Mouse (Mus musculus) limb, embryonic 13.5 days (tissue): ENCODE measurements around the gene Gspt1. TPM values are rescaled to one million over a fixed set of nuclear protein-coding genes. Genes with fewer than 3 reads are reported as not detected.

Source experiments
- ATAC-seq: fragments of 200-750 bp; cut with Nextera tagmentation; 2 replicates; pipeline ENCODE4 v1.8.0; 2017; ENCODE audit warnings: low read depth, moderate number of reproducible peaks, moderate TSS enrichment; ENCODE audit not compliant: low FRiP score
- H3K27ac ChIP-seq: fragments of 300-500 bp; sonication (generic); 2 replicates; pipeline ENCODE4 v1.5.1; 2015; ENCODE audit warnings: inconsistent platforms, mild to moderate bottlenecking, moderate library complexity
- H3K27me3 ChIP-seq: fragments of 300-500 bp; sonication (generic); 2 replicates; pipeline ENCODE4 v1.6.1; 2015; ENCODE audit warnings: mild to moderate bottlenecking, inconsistent platforms
- H3K36me3 ChIP-seq: fragments of 300-500 bp; sonication (generic); 2 replicates; pipeline ENCODE4 v1.6.1; 2015; ENCODE audit warnings: inconsistent platforms, mild to moderate bottlenecking, moderate library complexity
- H3K4me1 ChIP-seq: fragments of 300-500 bp; sonication (generic); 2 replicates; pipeline ENCODE4 v1.6.1; 2015; ENCODE audit warnings: inconsistent platforms
- H3K4me2 ChIP-seq: fragments of 300-500 bp; sonication (generic); replicated peaks from 2 replicates; pipeline ENCODE4 v1.6.1; 2015; ENCODE audit warnings: inconsistent platforms, mild to moderate bottlenecking, moderate library complexity
- H3K4me3 ChIP-seq: fragments of 300-500 bp; sonication (generic); 2 replicates; pipeline ENCODE4 v1.5.1; 2015; ENCODE audit warnings: moderate library complexity, mild to moderate bottlenecking, inconsistent platforms
- H3K9ac ChIP-seq: fragments of 300-500 bp; sonication (generic); 2 replicates; pipeline ENCODE4 v1.6.1; 2015; ENCODE audit warnings: mild to moderate bottlenecking, inconsistent platforms
- H3K9me3 ChIP-seq: fragments of 300-500 bp; sonication (generic); 2 replicates; pipeline ENCODE4 v1.6.1; 2016; ENCODE audit warnings: inconsistent platforms
- WGBS: fragments of 180-500 bp; shearing (Covaris S2); methylation state at CpG from one replicate; pipeline ENCODE4 v1.1.7; 2015; 5-methylcytosine and 5-hydroxymethylcytosine counted together
- polyA plus RNA-seq: library from polyadenylated mRNA; unstranded; fragments of >200 nt; fragmentation: Nextera tagmentation; extraction: Ambion mirVana; gene quantifications from 2 replicates; pipeline ENCODE4 v1.2.1, GENCODE M21; 2015

Gene Gspt1
- polyA plus RNA-seq, 1 experiment from 2014 or later, result 77.2 TPM

GRCm38 (mm10) chr16:11266556-11266955 is 12.4 kb upstream of the Gspt1 start:
- Histone ChIP-seq H3K9me3 (no peaks in the 10 kb centered on the region), H3K4me3 (no peak overlapping the region), H3K4me2 (no peak overlapping the region), H3K27me3 (no peaks in the 10 kb centered on the region), H3K4me1 (no peaks in the 10 kb centered on the region), H3K36me3 (no peaks in the 10 kb centered on the region), H3K9ac (no peak overlapping the region), H3K27ac (no peak overlapping the region)
- no peak for ATAC-seq
- WGBS, result 82% methylated on average over 2 of the region's 2 CpGs

GRCm38 (mm10) chr16:11263266-11263665 is 9.1 kb upstream of the Gspt1 start:
- Histone ChIP-seq H3K9ac (no peak overlapping the region), H3K36me3 (no peaks in the 10 kb centered on the region), H3K27ac (no peak overlapping the region), H3K4me3 (no peak overlapping the region), H3K9me3 (no peaks in the 10 kb centered on the region), H3K4me2 (no peak overlapping the region), H3K27me3 (no peaks in the 10 kb centered on the region), H3K4me1 (no peaks in the 10 kb centered on the region)
- no peak for ATAC-seq

GRCm38 (mm10) chr16:11254723-11255164 is 619 bp upstream of the Gspt1 start:
- WGBS, result 12% methylated on average over 10 of the region's 10 CpGs
- H3K4me3 ChIP-seq, result peak overlapping the region; percentile 85
- peaks cover 12% of the 10 kb centered on the region for H3K4me1 ChIP-seq
- peak overlapping the region; percentile 91 for H3K27ac ChIP-seq
- no peaks in the 10 kb centered on the region for H3K36me3 ChIP-seq
- H3K4me2 ChIP-seq, result peak overlapping the region; percentile 82
- no peaks in the 10 kb centered on the region for H3K9me3 ChIP-seq
- peak overlapping the region; percentile 74 for H3K9ac ChIP-seq
- ATAC-seq, result no peak
- H3K27me3 ChIP-seq, result no peaks in the 10 kb centered on the region

- peak overlapping the region; percentile 82 for H3K4me2 ChIP-seq
- peak overlapping the region; percentile 91 for H3K9ac ChIP-seq
- no peaks in the 10 kb centered on the region for H3K9me3 ChIP-seq
- peak overlapping the region; percentile 89 for H3K27ac ChIP-seq
- no peaks in the 10 kb centered on the region for H3K27me3 ChIP-seq
- ATAC-seq, result peak; percentile 26; the same call in 1 of the 2 replicates
- H3K4me3 ChIP-seq, result peak overlapping the region; percentile 85
- peaks cover 12% of the 10 kb centered on the region for H3K4me1 ChIP-seq
- under 1% methylated on average over 58 of the region's 58 CpGs for WGBS
- H3K36me3 ChIP-seq, result no peaks in the 10 kb centered on the region
Observed at GRCm38 (mm10) chr16:11253065-11253831, 877 bp downstream of the Gspt1 start.

- WGBS, result 80% methylated on average over 2 of the region's 2 CpGs
- Histone ChIP-seq H3K27me3 (no peaks in the 10 kb centered on the region), H3K9ac (no peak overlapping the region), H3K4me3 (no peak overlapping the region), H3K4me1 (peaks cover 12% of the 10 kb centered on the region), H3K27ac (no peak overlapping the region), H3K9me3 (no peaks in the 10 kb centered on the region), H3K36me3 (no peaks in the 10 kb centered on the region), H3K4me2 (no peak overlapping the region)
- no peak for ATAC-seq
Observed at GRCm38 (mm10) chr16:11247791-11248190, 6.3 kb downstream of the Gspt1 start.

GRCm38 (mm10) chr16:11245767-11246166 is 8.4 kb downstream of the Gspt1 start:
- no peaks in the 10 kb centered on the region for H3K4me1 ChIP-seq
- H3K27ac ChIP-seq, result no peak overlapping the region
- H3K4me3 ChIP-seq, result no peak overlapping the region
- H3K9ac ChIP-seq, result no peak overlapping the region
- H3K9me3 ChIP-seq, result no peaks in the 10 kb centered on the region
- no peak overlapping the region for H3K4me2 ChIP-seq
- H3K27me3 ChIP-seq, result no peaks in the 10 kb centered on the region
- no peak for ATAC-seq
- WGBS, result 81% methylated on average over 9 of the region's 9 CpGs
- H3K36me3 ChIP-seq, result no peaks in the 10 kb centered on the region

- H3K9me3 ChIP-seq, result no peaks in the 10 kb centered on the region
Observed at GRCm38 (mm10) chr16:11242401-11242800, 11.7 kb downstream of the Gspt1 start.

GRCm38 (mm10) chr16:11217801-11218200 is 36.3 kb downstream of the Gspt1 start:
- WGBS, result 82% methylated on average over 3 of the region's 3 CpGs
- H3K36me3 ChIP-seq, result peaks cover 68% of the 10 kb centered on the region
- H3K27me3 ChIP-seq, result no peaks in the 10 kb centered on the region
- H3K27ac ChIP-seq, result no peak overlapping the region
- no peaks in the 10 kb centered on the region for H3K9me3 ChIP-seq
- H3K4me3 ChIP-seq, result no peak overlapping the region
- ATAC-seq, result no peak
- no peak overlapping the region for H3K4me2 ChIP-seq
- H3K9ac ChIP-seq, result no peak overlapping the region
- H3K4me1 ChIP-seq, result no peaks in the 10 kb centered on the region

More at GRCm38 (mm10) chr16:11242401-11242800, 11.7 kb downstream of the Gspt1 start:
- Histone ChIP-seq H3K9ac (no peak overlapping the region), H3K4me2 (no peak overlapping the region), H3K4me1 (no peaks in the 10 kb centered on the region), H3K4me3 (no peak overlapping the region), H3K36me3 (peaks cover 15% of the 10 kb centered on the region), H3K27me3 (no peaks in the 10 kb centered on the region), H3K27ac (no peak overlapping the region)
- no peak for ATAC-seq
- 91% methylated on average over 1 of the region's 1 CpGs for WGBS

- peak overlapping the region; percentile 74; the same call in 1 of the 2 replicates for H3K27ac ChIP-seq
- peaks cover 41% of the 10 kb centered on the region for H3K4me1 ChIP-seq
- peak overlapping the region; percentile 91 for H3K4me2 ChIP-seq
- H3K36me3 ChIP-seq, result peaks cover 47% of the 10 kb centered on the region
- H3K9ac ChIP-seq, result peak overlapping the region; percentile 93
- no peaks in the 10 kb centered on the region for H3K27me3 ChIP-seq
- H3K9me3 ChIP-seq, result no peaks in the 10 kb centered on the region
- WGBS, result 6% methylated on average over 24 of the region's 24 CpGs
- peak overlapping the region; percentile 93 for H3K4me3 ChIP-seq
- ATAC-seq, result peak; percentile 41
Observed at GRCm38 (mm10) chr16:11203600-11204390, 50.3 kb downstream of the Gspt1 start.

- H3K27ac ChIP-seq, result peak within 1 kb of the TSS; percentile 74; the same call in 1 of the 2 replicates
- H3K27me3 ChIP-seq, result no peaks in the 10 kb centered on the region
- H3K9ac ChIP-seq, result peak within 1 kb of the TSS; percentile 93
- peak within 1 kb of the TSS; percentile 91 for H3K4me2 ChIP-seq
- no peaks in the 10 kb centered on the region for H3K9me3 ChIP-seq
- H3K36me3 ChIP-seq, result peaks cover 48% of the 10 kb centered on the region
- under 1% methylated on average over 68 of the region's 68 CpGs for WGBS
- H3K4me3 ChIP-seq, result peak within 1 kb of the TSS; percentile 93
- peak; percentile 98 for ATAC-seq
- peaks cover 47% of the 10 kb centered on the region for H3K4me1 ChIP-seq
Observed at GRCm38 (mm10) chr16:11202571-11203554, 51.3 kb downstream of the Gspt1 start, which contains the start of gene Rsl1d1. TSS of gene Rsl1d1 (minus strand) at chr16:11203331.

GRCm38 (mm10) chr16:11201740-11202394 is 52.3 kb downstream of the Gspt1 start:
- Histone ChIP-seq H3K36me3 (peaks cover 50% of the 10 kb centered on the region), H3K27me3 (no peaks in the 10 kb centered on the region), H3K4me2 (peak overlapping the region; percentile 91), H3K4me3 (peak overlapping the region; percentile 93), H3K27ac (no peak overlapping the region), H3K9ac (peak overlapping the region; percentile 93), H3K4me1 (peaks cover 47% of the 10 kb centered on the region), H3K9me3 (no peaks in the 10 kb centered on the region)
- 69% methylated on average over 6 of the region's 6 CpGs for WGBS
- no peak for ATAC-seq
